ENCODE assay signal across 15 mouse cellular contexts in genomic region chrX:105413351-105413750, GRCm38 (mm10).
"Had no signal": no experiment of that assay in that cellular context is flagged by ENCODE, and none has a peak within 500 bp of the region (broad histone marks: within the 10 kb centered on the region; RNA-seq: fewer than 3 reads in every experiment).

No protein-coding gene starts in this region.

- ATAC-seq: liver, embryonic 12.5 days; midbrain, embryonic 15.5 days had no signal

- DNase-seq: kidney, adult 2 months; kidney, postnatal 25 days; layer of hippocampus, adult 9-11 months; layer of hippocampus, postnatal 36 days; lung, postnatal 36 days; spleen, adult 18-20 months; thymus, adult 18-20 months; thymus, postnatal 25 days had no signal

- H3K9ac ChIP-seq: kidney, embryonic 15.5 days; limb, embryonic 15.5 days; liver, embryonic 12.5 days; lung, embryonic 15.5 days; midbrain, embryonic 15.5 days; neural tube, embryonic 12.5 days had no signal

- H3K36me3 ChIP-seq: kidney, embryonic 15.5 days; limb, embryonic 15.5 days; liver, embryonic 12.5 days; lung, embryonic 15.5 days; midbrain, embryonic 15.5 days; neural tube, embryonic 12.5 days had no signal

- H3K9me3 ChIP-seq: kidney, embryonic 15.5 days; limb, embryonic 15.5 days; liver, embryonic 12.5 days; lung, embryonic 15.5 days; midbrain, embryonic 15.5 days; neural tube, embryonic 12.5 days had no signal

- H3K4me2 ChIP-seq: kidney, embryonic 15.5 days; limb, embryonic 15.5 days; liver, embryonic 12.5 days; lung, embryonic 15.5 days; midbrain, embryonic 11.5 days; midbrain, embryonic 15.5 days; neural tube, embryonic 12.5 days had no signal

- H3K27me3 ChIP-seq: liver, embryonic 12.5 days had no signal

- H3K4me1 ChIP-seq: kidney, embryonic 15.5 days; limb, embryonic 15.5 days; liver, embryonic 12.5 days; lung, embryonic 15.5 days; midbrain, embryonic 15.5 days; neural tube, embryonic 12.5 days had no signal

- H3K4me3 ChIP-seq: kidney, embryonic 15.5 days; limb, embryonic 15.5 days; liver, embryonic 12.5 days; lung, embryonic 15.5 days; midbrain, embryonic 15.5 days; neural tube, embryonic 12.5 days had no signal

- H3K27ac ChIP-seq: kidney, embryonic 15.5 days; limb, embryonic 15.5 days; liver, embryonic 12.5 days; lung, embryonic 15.5 days; midbrain, embryonic 15.5 days; neural tube, embryonic 12.5 days had no signal
